Mouse (Mus musculus) liver, embryonic 14.5 days (tissue): ENCODE data around the gene Gm45208.

Source experiments
- CTCF ChIP-seq: IDR thresholded peaks from 2 replicates; pipeline ENCODE4 v1.5.1; 2016; ENCODE audit warnings: antibody characterized with exemption, low read depth, control low read depth
- EP300 ChIP-seq: IDR thresholded peaks from 2 replicates; pipeline ENCODE4 v1.6.1; 2016; ENCODE audit warnings: antibody characterized with exemption, low read depth

- TF ChIP-seq CTCF (no peak), EP300 (no peak)
Measured at GRCm38 (mm10) chrX:7696520-7696919, 25.5 kb upstream of the Gm45208 start.
